Mouse (Mus musculus) large intestine, adult 2 months (tissue): ENCODE data around the gene Angptl4. TPM values are rescaled to one million over a fixed set of nuclear protein-coding genes. Genes with fewer than 3 reads are reported as not detected.
"Not testable (repeated sequence)": the region's sequence is repeated elsewhere in the genome, so short reads cannot be mapped to it uniquely, and the experiment has no call there.

Experiments used
- DNase-seq: peaks from one replicate; pipeline ENCODE4 v3.0.0-alpha.2; 2012; ENCODE audit warnings: low read depth, low spot score
- WGBS: fragments of 180-500 bp; shearing (Covaris S2); methylation state at CpG from one replicate; pipeline ENCODE4 v1.1.7; 2018; 5-methylcytosine and 5-hydroxymethylcytosine counted together
- polyA plus RNA-seq: library from polyadenylated mRNA; depleted of rRNA; stranded (reverse); fragments of >200 nt; gene quantifications from 2 replicates; pipeline ENCODE4 v1.2.3, GENCODE M21; 2012

The Angptl4 gene
- polyA plus RNA-seq, 1 experiment, result 21.9 TPM

- DNase-seq, result peak; percentile 100
- WGBS, result 2% methylated on average over 35 of the region's 35 CpGs
Measured at GRCm38 (mm10) chr17:33760255-33761165, 21.1 kb downstream of the Angptl4 start, which contains the start of gene Rab11b. Rab11b (minus strand) TSS chr17:33760530.

GRCm38 (mm10) chr17:33759767-33760254 lies 21.8 kb downstream of the Angptl4 start:
- peak; percentile 74 for DNase-seq
- under 1% methylated on average over 38 of the region's 38 CpGs for WGBS

- 16% methylated on average over 4 of the region's 4 CpGs for WGBS
Measured at GRCm38 (mm10) chr17:33757231-33757630, 24.4 kb downstream of the Angptl4 start.

GRCm38 (mm10) chr17:33756108-33756790 lies 25.4 kb downstream of the Angptl4 start:
- 79% methylated on average over 3 of the region's 3 CpGs for WGBS
- no peak for DNase-seq

More at GRCm38 (mm10) chr17:33757231-33757630, 24.4 kb downstream of the Angptl4 start:
- no peak for DNase-seq

GRCm38 (mm10) chr17:33755418-33756107 lies 26.1 kb downstream of the Angptl4 start:
- DNase-seq, result no peak
- 39% methylated on average over 10 of the region's 10 CpGs for WGBS

GRCm38 (mm10) chr17:33754656-33755055 lies 27.0 kb downstream of the Angptl4 start:
- no peak for DNase-seq
- 92% methylated on average over 1 of the region's 1 CpGs for WGBS

- WGBS, result 93% methylated on average over 2 of the region's 2 CpGs
- DNase-seq, result no peak
Measured at GRCm38 (mm10) chr17:33752297-33752696, 29.3 kb downstream of the Angptl4 start.

GRCm38 (mm10) chr17:33751181-33751580 lies 30.4 kb downstream of the Angptl4 start:
- DNase-seq, result no peak

GRCm38 (mm10) chr17:33749451-33749850 lies 32.2 kb downstream of the Angptl4 start:
- no peak for DNase-seq
- 92% methylated on average over 5 of the region's 5 CpGs for WGBS

- 34% methylated on average over 2 of the region's 2 CpGs for WGBS
- peak; percentile 44 for DNase-seq
Measured at GRCm38 (mm10) chr17:33746011-33746410, 35.6 kb downstream of the Angptl4 start.

GRCm38 (mm10) chr17:33744686-33745384 lies 36.8 kb downstream of the Angptl4 start:
- DNase-seq, result no peak
- 63% methylated on average over 5 of the region's 5 CpGs for WGBS

GRCm38 (mm10) chr17:33742420-33742819 lies 39.2 kb downstream of the Angptl4 start:
- WGBS, result 95% methylated on average over 1 of the region's 1 CpGs
- no peak for DNase-seq

GRCm38 (mm10) chr17:33733526-33733925 lies 48.1 kb downstream of the Angptl4 start:
- DNase-seq, result not testable (repeated sequence)
- 74% methylated on average over 10 of the region's 10 CpGs for WGBS

- not testable (repeated sequence) for DNase-seq
- 35% methylated on average over 9 of the region's 9 CpGs for WGBS
Measured at GRCm38 (mm10) chr17:33732556-33733083, 49.0 kb downstream of the Angptl4 start.

- WGBS, result 43% methylated on average over 2 of the region's 2 CpGs
- DNase-seq, result no peak
Measured at GRCm38 (mm10) chr17:33729215-33729614, 52.4 kb downstream of the Angptl4 start.

- no peak for DNase-seq
- WGBS, result 78% methylated on average over 2 of the region's 2 CpGs
Measured at GRCm38 (mm10) chr17:33728396-33728795, 53.2 kb downstream of the Angptl4 start.
